Mouse (Mus musculus) embryonic facial prominence, embryonic 15.5 days (tissue): Measurements from ENCODE around the gene Copz1. TPM values are rescaled to one million over a fixed set of nuclear protein-coding genes. Genes with fewer than 3 reads are reported as not detected.
A peak's percentile ranks its signal among the peaks of the same experiment; 100 is the strongest.

ENCODE experiments used
- ATAC-seq: fragments of 200-750 bp; cut with Nextera tagmentation; 2 replicates; pipeline ENCODE4 v1.8.0; 2017; ENCODE audit warnings: low read depth, moderate TSS enrichment; ENCODE audit not compliant: insufficient number of reproducible peaks, low FRiP score, low TSS enrichment
- H3K27ac ChIP-seq: fragments of 300-500 bp; sonication (generic); replicated peaks from 2 replicates; pipeline ENCODE4 v1.5.1; 2015; ENCODE audit warnings: mild to moderate bottlenecking, inconsistent platforms
- H3K27me3 ChIP-seq: fragments of 300-500 bp; sonication (generic); 2 replicates; pipeline ENCODE4 v1.6.1; 2015; ENCODE audit warnings: inconsistent platforms
- H3K36me3 ChIP-seq: fragments of 300-500 bp; sonication (generic); 2 replicates; pipeline ENCODE4 v1.6.1; 2015; ENCODE audit warnings: mild to moderate bottlenecking, inconsistent platforms
- H3K4me1 ChIP-seq: fragments of 300-500 bp; sonication (generic); 2 replicates; pipeline ENCODE4 v1.6.1; 2015; ENCODE audit warnings: inconsistent platforms
- H3K4me2 ChIP-seq: fragments of 300-500 bp; sonication (generic); replicated peaks from 2 replicates; pipeline ENCODE4 v1.6.1; 2015; ENCODE audit warnings: mild to moderate bottlenecking, inconsistent platforms
- H3K4me3 ChIP-seq: fragments of 300-500 bp; sonication (generic); replicated peaks from 2 replicates; pipeline ENCODE4 v1.5.1; 2015; ENCODE audit warnings: mild to moderate bottlenecking, inconsistent platforms
- H3K9ac ChIP-seq: fragments of 300-500 bp; sonication (generic); 2 replicates; pipeline ENCODE4 v1.6.1; 2015; ENCODE audit warnings: inconsistent platforms
- H3K9me3 ChIP-seq: fragments of 300-500 bp; sonication (generic); replicated peaks from 2 replicates; pipeline ENCODE4 v1.6.1; 2016; ENCODE audit warnings: inconsistent platforms
- WGBS: fragments of 180-500 bp; shearing (Covaris S2); methylation state at CpG from one replicate; pipeline ENCODE4 v1.1.7; 2015; 5-methylcytosine and 5-hydroxymethylcytosine counted together
- polyA plus RNA-seq: library from polyadenylated mRNA; unstranded; fragments of >200 nt; fragmentation: Nextera tagmentation; extraction: Ambion mirVana; gene quantifications from 2 replicates; pipeline ENCODE4 v1.2.1, GENCODE M21; 2015

The Copz1 gene
- polyA plus RNA-seq, 1 experiment from 2014 or later, result 279 TPM

GRCm38 (mm10) chr15:103314181-103314580 is 41.7 kb downstream of the Copz1 start:
- ATAC-seq, result no peak
- Histone ChIP-seq H3K9me3 (no peaks in the 10 kb centered on the region), H3K4me2 (peak overlapping the region; percentile 51), H3K9ac (no peak overlapping the region), H3K36me3 (peaks cover 14% of the 10 kb centered on the region), H3K4me1 (peaks cover 44% of the 10 kb centered on the region), H3K27ac (no peak overlapping the region), H3K4me3 (peak overlapping the region; percentile 28), H3K27me3 (0 out of 2 replicates have a peak, but pooled peaks cover under 1% of the 10 kb centered on the region)
- 50% methylated on average over 22 of the region's 22 CpGs for WGBS

GRCm38 (mm10) chr15:103315011-103315502 is 42.5 kb downstream of the Copz1 start:
- no peak overlapping the region for H3K27ac ChIP-seq
- H3K27me3 ChIP-seq, result no peaks in the 10 kb centered on the region
- peak; percentile 58; the same call in 1 of the 2 replicates for ATAC-seq
- peaks cover 16% of the 10 kb centered on the region for H3K36me3 ChIP-seq
- WGBS, result 7% methylated on average over 18 of the region's 18 CpGs
- no peaks in the 10 kb centered on the region for H3K9me3 ChIP-seq
- peak overlapping the region; percentile 28 for H3K4me3 ChIP-seq
- H3K4me2 ChIP-seq, result peak overlapping the region; percentile 51
- H3K4me1 ChIP-seq, result peaks cover 44% of the 10 kb centered on the region
- H3K9ac ChIP-seq, result peak overlapping the region; percentile 12; the same call in 1 of the 2 replicates

GRCm38 (mm10) chr15:103315979-103316776 is 43.7 kb downstream of the Copz1 start:
- H3K9ac ChIP-seq, result no peak overlapping the region
- H3K4me3 ChIP-seq, result no peak overlapping the region
- H3K27ac ChIP-seq, result peak overlapping the region; percentile 55; the same call in 1 of the 2 replicates
- WGBS, result 51% methylated on average over 10 of the region's 10 CpGs
- no peaks in the 10 kb centered on the region for H3K27me3 ChIP-seq
- no peak overlapping the region for H3K4me2 ChIP-seq
- H3K36me3 ChIP-seq, result peaks cover 16% of the 10 kb centered on the region
- H3K9me3 ChIP-seq, result no peaks in the 10 kb centered on the region
- no peak; the same call in 1 of the 2 replicates for ATAC-seq
- H3K4me1 ChIP-seq, result peaks cover 50% of the 10 kb centered on the region

GRCm38 (mm10) chr15:103317120-103317519 is 44.6 kb downstream of the Copz1 start:
- Histone ChIP-seq H3K4me2 (no peak overlapping the region), H3K4me3 (no peak overlapping the region), H3K27me3 (no peaks in the 10 kb centered on the region), H3K36me3 (peaks cover 16% of the 10 kb centered on the region), H3K9ac (no peak overlapping the region), H3K27ac (no peak overlapping the region), H3K9me3 (no peaks in the 10 kb centered on the region), H3K4me1 (peaks cover 58% of the 10 kb centered on the region)
- no peak for ATAC-seq

GRCm38 (mm10) chr15:103317731-103318130 is 45.2 kb downstream of the Copz1 start:
- no peaks in the 10 kb centered on the region for H3K9me3 ChIP-seq
- peaks cover 64% of the 10 kb centered on the region for H3K4me1 ChIP-seq
- H3K4me3 ChIP-seq, result no peak overlapping the region
- peaks cover 16% of the 10 kb centered on the region for H3K36me3 ChIP-seq
- 88% methylated on average over 8 of the region's 8 CpGs for WGBS
- H3K9ac ChIP-seq, result no peak overlapping the region
- H3K27ac ChIP-seq, result no peak overlapping the region
- no peaks in the 10 kb centered on the region for H3K27me3 ChIP-seq
- ATAC-seq, result no peak
- no peak overlapping the region for H3K4me2 ChIP-seq

GRCm38 (mm10) chr15:103318201-103318816 is 45.8 kb downstream of the Copz1 start:
- Histone ChIP-seq H3K4me2 (no peak overlapping the region), H3K9ac (no peak overlapping the region), H3K27ac (no peak overlapping the region), H3K4me1 (peaks cover 67% of the 10 kb centered on the region), H3K36me3 (peaks cover 16% of the 10 kb centered on the region), H3K27me3 (no peaks in the 10 kb centered on the region), H3K4me3 (no peak overlapping the region), H3K9me3 (no peaks in the 10 kb centered on the region)
- 57% methylated on average over 3 of the region's 3 CpGs for WGBS
- no peak for ATAC-seq

GRCm38 (mm10) chr15:103321076-103321475 is 48.6 kb downstream of the Copz1 start:
- WGBS, result 65% methylated on average over 1 of the region's 1 CpGs
- Histone ChIP-seq H3K4me3 (no peak overlapping the region), H3K9me3 (no peaks in the 10 kb centered on the region), H3K4me1 (peaks cover 48% of the 10 kb centered on the region), H3K9ac (no peak overlapping the region), H3K4me2 (no peak overlapping the region), H3K36me3 (peaks cover 16% of the 10 kb centered on the region), H3K27me3 (no peaks in the 10 kb centered on the region), H3K27ac (no peak overlapping the region)
- ATAC-seq, result no peak

- Histone ChIP-seq H3K4me2 (peak overlapping the region; percentile 93), H3K4me3 (peak overlapping the region; percentile 69), H3K4me1 (peaks cover 42% of the 10 kb centered on the region), H3K27ac (no peak overlapping the region; the same call in 1 of the 2 replicates), H3K9me3 (no peaks in the 10 kb centered on the region), H3K27me3 (no peaks in the 10 kb centered on the region), H3K9ac (peak overlapping the region; percentile 73; the same call in 1 of the 2 replicates), H3K36me3 (peaks cover 13% of the 10 kb centered on the region)
- ATAC-seq, result no peak
- 43% methylated on average over 4 of the region's 4 CpGs for WGBS
These were observed 49.9 kb downstream of the Copz1 start for GRCm38 (mm10) chr15:103322396-103322795.

GRCm38 (mm10) chr15:103323070-103323454 is 50.5 kb downstream of the Copz1 start:
- Histone ChIP-seq H3K4me3 (peak overlapping the region; percentile 69), H3K9me3 (no peaks in the 10 kb centered on the region), H3K4me2 (peak overlapping the region; percentile 93), H3K27ac (peak overlapping the region; percentile 39; the same call in 1 of the 2 replicates), H3K27me3 (no peaks in the 10 kb centered on the region), H3K36me3 (peaks cover 9% of the 10 kb centered on the region), H3K9ac (peak overlapping the region; percentile 73), H3K4me1 (peaks cover 41% of the 10 kb centered on the region)
- WGBS, result under 1% methylated on average over 17 of the region's 26 CpGs
- peak; percentile 52; the same call in 1 of the 2 replicates for ATAC-seq

GRCm38 (mm10) chr15:103323455-103324247 is 51.1 kb downstream of the Copz1 start:
- H3K27ac ChIP-seq, result peak overlapping the region; percentile 65
- H3K4me2 ChIP-seq, result peak overlapping the region; percentile 93
- no peaks in the 10 kb centered on the region for H3K27me3 ChIP-seq
- H3K36me3 ChIP-seq, result peaks cover 7% of the 10 kb centered on the region
- H3K4me3 ChIP-seq, result peak overlapping the region; percentile 69
- no peaks in the 10 kb centered on the region for H3K9me3 ChIP-seq
- H3K4me1 ChIP-seq, result peaks cover 35% of the 10 kb centered on the region
- WGBS, result 2% methylated on average over 35 of the region's 40 CpGs
- ATAC-seq, result peak; percentile 96
- H3K9ac ChIP-seq, result peak overlapping the region; percentile 73
